Mouse (Mus musculus) layer of hippocampus, adult 9-11 months (tissue): ENCODE measurements at regions not wholly inside any gene's neighbourhood (a gene's known extent, or its start where the extent isn't known, plus 50 kb on each side); places are given as distances from the start of the nearest gene placed in this dataset.

Experiments
- DNase-seq: peaks from one replicate; pipeline ENCODE4 v3.0.0; 2022

GRCm38 (mm10) chr5:106318246-106318645, 139.7 kb downstream of the Barhl2 start:
- DNase-seq, result no peak

GRCm38 (mm10) chr5:106313874-106314273, 144.1 kb downstream of the Barhl2 start:
- no peak for DNase-seq

- no peak for DNase-seq
These were observed 156.6 kb downstream of the Barhl2 start for GRCm38 (mm10) chr5:106301372-106301771.

DNA sequence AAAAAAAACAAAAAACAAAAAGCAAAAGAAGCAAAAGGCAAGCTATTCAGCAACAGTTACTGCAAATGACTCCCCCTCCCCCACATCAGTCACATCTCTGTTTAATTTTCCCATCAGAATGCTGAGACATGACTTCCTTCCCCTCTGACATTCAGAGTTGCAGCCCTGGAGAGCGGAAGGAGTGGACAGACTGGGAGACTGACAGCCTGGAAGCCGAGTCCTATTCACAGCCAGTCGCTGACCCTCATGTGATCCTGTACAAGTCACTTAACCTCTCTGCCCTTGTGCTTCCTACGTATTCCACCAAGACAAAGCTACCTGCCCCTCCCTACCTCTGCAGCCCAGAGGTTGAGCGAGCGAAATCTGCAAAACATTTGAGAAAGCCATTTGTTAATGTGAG, 161.2 kb downstream of the Barhl2 start:
- DNase-seq, result no peak

GRCm38 (mm10) chr5:106295993-106296392, 162.0 kb downstream of the Barhl2 start:
- DNase-seq, result no peak

- no peak for DNase-seq
These were observed 162.4 kb downstream of the Barhl2 start for GRCm38 (mm10) chr5:106295538-106295937.

GRCm38 (mm10) chr5:106292387-106293229, 165.4 kb downstream of the Barhl2 start:
- DNase-seq, result no peak

DNA sequence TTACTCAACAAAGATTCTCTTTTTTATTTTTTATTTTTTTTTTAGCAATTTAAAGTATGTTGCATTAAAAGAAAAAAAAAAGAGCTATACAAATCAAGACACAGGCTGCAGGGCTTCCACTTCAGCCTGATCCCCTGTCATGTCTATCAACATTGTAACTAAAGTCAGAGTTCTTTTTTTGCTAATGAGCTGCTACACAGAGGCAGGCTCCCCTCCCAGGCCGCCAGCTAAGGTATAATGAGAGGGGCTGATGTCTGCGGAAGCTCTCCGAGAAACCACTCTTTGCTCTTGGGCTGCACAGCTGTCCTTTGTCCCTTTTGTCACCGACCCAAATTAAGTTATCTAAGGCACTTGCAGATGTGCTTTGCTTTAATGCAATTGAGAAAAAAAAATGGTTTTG, 172.8 kb downstream of the Barhl2 start:
- no peak for DNase-seq

GRCm38 (mm10) chr5:106284731-106285130, 173.2 kb downstream of the Barhl2 start:
- DNase-seq, result no peak

DNA sequence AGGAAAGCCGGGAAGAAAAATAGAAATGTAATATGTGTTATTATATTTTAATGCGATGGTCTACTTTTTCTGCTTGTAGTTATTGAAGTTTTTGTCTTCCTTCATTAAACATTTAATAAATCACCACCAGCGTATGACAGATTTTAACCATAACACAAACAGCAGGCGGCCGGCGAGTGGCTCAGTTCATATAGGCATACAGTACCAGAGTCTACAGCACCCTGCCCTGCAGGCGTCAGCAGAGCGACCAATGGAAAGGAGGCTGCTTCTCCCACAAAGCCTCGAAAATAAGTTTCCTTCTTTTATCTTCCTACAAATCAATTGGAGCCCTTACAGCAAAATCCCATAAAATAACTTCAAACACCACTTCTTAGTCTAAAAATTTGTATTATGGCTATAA, 175.3 kb downstream of the Barhl2 start:
- DNase-seq, result no peak

GRCm38 (mm10) chr5:106277786-106278185, 180.2 kb downstream of the Barhl2 start:
- no peak for DNase-seq

DNA sequence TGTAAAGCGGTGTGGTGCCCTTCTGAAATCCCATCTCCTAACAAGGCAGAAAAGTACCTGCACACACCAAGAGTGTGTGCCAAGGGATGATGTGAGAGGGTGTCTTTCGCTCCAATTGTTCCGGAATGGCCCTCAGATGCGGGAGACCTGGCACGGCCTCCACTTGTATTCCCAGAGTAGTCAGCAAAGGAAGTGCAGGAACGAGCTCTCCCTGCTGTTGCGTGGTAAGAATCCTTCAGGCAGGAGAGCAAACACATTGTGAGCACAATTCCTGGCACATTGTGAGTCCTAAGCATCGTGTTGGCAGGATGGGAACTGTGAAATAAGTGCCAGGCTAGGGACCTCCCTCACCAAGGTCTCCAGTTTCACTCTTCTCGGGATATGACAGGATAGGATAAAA, 180.7 kb downstream of the Barhl2 start:
- no peak for DNase-seq

DNA sequence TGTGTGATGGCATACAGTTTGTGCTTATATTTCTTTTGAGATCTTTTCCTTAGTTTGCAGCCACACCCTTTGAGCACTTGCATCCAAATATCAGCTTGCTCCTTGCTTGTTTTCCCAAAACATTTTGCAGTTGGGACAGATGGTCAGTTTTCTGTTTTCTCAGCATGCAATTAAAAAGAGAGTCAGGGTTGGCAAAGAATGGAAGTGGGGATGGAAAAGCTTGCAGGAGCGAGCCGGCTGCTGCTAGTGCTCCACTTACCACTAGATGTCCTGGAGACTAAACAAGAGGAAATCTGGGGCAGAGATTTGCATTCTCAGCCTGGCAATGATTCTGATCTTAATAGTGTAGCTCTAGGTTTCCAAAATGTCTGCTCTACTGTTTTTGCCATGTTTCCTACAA, 181.8 kb downstream of the Barhl2 start:
- peak; percentile 42 for DNase-seq

- DNase-seq, result no peak
These were observed 183.3 kb downstream of the Barhl2 start for GRCm38 (mm10) chr5:106274617-106275016.

DNA sequence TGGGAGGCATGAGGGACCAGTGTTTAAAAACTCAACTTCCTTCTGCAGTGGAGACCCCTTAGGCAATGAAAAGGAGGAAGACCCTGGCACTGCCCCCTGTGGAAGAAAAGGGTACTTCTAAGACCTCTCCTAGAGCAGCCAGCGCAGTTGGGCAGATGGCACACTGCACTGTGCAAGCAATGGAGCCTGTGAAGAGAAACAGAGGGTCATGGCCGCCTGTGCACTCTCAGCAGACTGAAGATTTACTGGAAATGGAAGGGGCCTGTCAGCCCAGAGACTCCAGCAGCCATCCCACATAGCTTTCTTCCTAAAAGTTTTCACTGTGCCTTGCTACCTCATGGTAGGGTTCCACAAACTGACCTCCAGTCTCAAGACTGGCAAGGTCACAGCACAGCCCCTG, 193.4 kb downstream of the Barhl2 start:
- no peak for DNase-seq

GRCm38 (mm10) chr5:106257179-106257578, 200.8 kb downstream of the Barhl2 start:
- no peak for DNase-seq

DNA sequence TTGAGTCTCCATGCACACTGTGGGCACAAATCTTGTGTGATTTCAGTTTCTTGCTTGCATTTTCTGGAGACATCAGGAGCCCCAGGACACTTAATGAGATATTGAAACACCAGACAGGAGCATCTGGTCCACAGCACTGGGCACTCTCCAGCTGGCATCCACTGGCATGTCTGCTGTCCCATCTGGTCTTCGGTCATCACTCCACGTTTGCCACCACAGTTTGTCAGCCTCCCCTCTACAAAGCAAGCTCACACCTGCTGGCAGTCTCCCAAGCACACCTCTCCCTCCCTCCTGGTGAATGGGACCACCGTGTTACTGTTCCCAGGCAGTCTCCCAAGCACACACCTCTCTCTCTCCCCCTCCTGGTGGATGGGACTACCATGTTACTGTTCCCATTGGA, 228.8 kb downstream of the Barhl2 start:
- no peak for DNase-seq

GRCm38 (mm10) chr5:106224141-106224540, 233.8 kb downstream of the Barhl2 start:
- no peak for DNase-seq

DNA sequence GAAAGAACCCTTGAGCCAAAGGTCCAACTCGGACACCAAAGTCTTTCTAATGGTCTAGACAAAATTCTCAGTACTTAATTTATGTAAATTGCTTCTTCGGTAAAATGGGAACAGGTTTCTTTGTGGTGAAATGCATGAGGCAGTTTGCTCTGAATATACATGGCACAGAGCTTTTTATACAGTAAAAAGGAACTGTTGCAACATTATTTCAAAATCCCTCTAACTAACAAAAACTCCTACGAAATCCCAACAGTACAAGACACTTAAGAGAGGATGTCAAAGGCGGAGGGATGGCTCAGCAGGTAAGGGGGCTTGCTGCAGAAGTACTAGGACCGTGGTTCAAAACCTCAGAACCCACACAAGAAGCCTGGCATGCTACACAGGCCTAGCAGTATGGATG, 248.4 kb downstream of the Barhl2 start:
- DNase-seq, result no peak

GRCm38 (mm10) chr5:106207706-106208105, 250.3 kb downstream of the Barhl2 start:
- DNase-seq, result no peak

DNA sequence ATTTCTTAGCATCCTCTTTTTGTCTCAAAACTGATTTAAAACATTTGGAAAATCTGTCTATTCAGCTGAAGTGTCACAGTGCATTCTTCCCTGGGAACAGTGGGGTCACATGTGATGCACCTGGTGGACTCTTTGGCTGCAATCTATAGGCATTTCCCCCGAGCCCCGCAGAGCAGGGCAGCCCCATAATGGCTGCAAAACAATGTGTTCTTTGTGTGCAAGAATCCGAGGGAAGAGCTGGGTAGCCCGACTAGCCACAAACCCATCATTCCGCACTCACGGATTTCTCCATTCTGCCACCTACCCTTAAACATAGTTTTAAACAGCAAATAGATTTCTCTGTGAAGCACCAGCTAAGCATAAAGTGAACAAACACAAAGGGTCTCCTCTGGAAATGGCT, 252.2 kb downstream of the Barhl2 start:
- no peak for DNase-seq

GRCm38 (mm10) chr5:106200631-106201030, 257.3 kb downstream of the Barhl2 start:
- peak; percentile 41 for DNase-seq

- no peak for DNase-seq
These were observed 258.9 kb downstream of the Barhl2 start for GRCm38 (mm10) chr5:106199061-106199460.

DNA sequence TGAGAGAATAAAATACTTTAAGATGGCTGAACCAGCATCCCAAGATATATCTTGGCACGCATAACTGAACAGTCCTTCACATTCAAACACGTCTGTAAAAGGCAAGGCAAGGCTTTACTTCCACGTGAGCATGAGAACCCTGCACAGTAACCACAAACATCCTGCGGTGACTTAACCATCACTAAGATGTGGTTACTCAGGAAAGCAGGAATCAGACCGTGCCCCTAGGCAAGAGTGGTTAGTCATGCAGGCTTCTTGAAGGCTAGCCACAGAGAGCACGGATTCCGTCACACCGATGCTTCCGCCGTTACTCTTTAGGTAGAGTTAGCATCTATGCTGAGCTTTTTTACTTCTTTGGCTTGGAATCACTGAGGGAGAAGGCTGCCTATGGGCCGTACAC, 266.8 kb downstream of the Barhl2 start:
- DNase-seq, result no peak

GRCm38 (mm10) chr5:106181726-106182125, 276.2 kb downstream of the Barhl2 start:
- no peak for DNase-seq
